In genomic region chr9:108082549-108082948, GRCm38 (mm10) we compare ENCODE assay signal across 8 mouse cellular contexts. TPM values are rescaled to one million over a fixed set of nuclear protein-coding genes. Genes with fewer than 3 reads are reported as not detected.
DNase-seq lines count a peak whose midpoint lies in the region; ATAC-seq and TF ChIP-seq lines count a peak whose summit lies in the region.

No protein-coding gene starts in this region.

- WGBS in heart, embryonic 11.5 days (ENCODE audit: insufficient replicate concordance), result 7% methylated on average over 19 of the region's 19 CpGs
- 6% methylated on average over 19 of the region's 19 CpGs for WGBS in forebrain, embryonic 14.5 days
- 12% methylated on average over 19 of the region's 19 CpGs for WGBS in liver, embryonic 11.5 days

- peak overlapping the region; percentile 48 for H3K4me2 ChIP-seq in heart, embryonic 11.5 days
- peak overlapping the region; percentile 23; the same call in 1 of the 2 replicates for H3K4me2 ChIP-seq in forebrain, embryonic 14.5 days (ENCODE audit: low read length)
- peak overlapping the region; percentile 56 for H3K4me2 ChIP-seq in liver, embryonic 11.5 days

- no peak for TF ChIP-seq EP300 in ES-Bruce4 (IDR thresholded peaks at IDR 0.05; ENCODE audit: insufficient read depth, low read depth, low read length)

- ATAC-seq in heart, embryonic 11.5 days (replicated peaks; ENCODE audit: insufficient number of reproducible peaks, low FRiP score, low TSS enrichment), result no peak
- no peak for ATAC-seq in forebrain, embryonic 14.5 days
- ATAC-seq in liver, embryonic 11.5 days (replicated peaks; ENCODE audit: low FRiP score), result no peak

- H3K27ac ChIP-seq in heart, embryonic 11.5 days (ENCODE audit: low read depth, low read length), result no peak overlapping the region
- H3K27ac ChIP-seq in ES-Bruce4 (ENCODE audit: insufficient read depth, low read length), result no peak overlapping the region
- H3K27ac ChIP-seq in forebrain, embryonic 14.5 days (ENCODE audit: low read depth, low read length), result no peak overlapping the region
- H3K27ac ChIP-seq in liver, embryonic 11.5 days (ENCODE audit: low read depth, low read length), result peak overlapping the region; percentile 83

- intact Hi-C loops in heart, postnatal 36 days (cut with DNase I), result no loop called here

- peaks cover 25% of the 10 kb centered on the region for H3K36me3 ChIP-seq in heart, embryonic 11.5 days (ENCODE audit: control insufficient read depth, insufficient read depth, low read length)
- H3K36me3 ChIP-seq in ES-Bruce4 (ENCODE audit: control insufficient read depth, insufficient read depth, low read length, poor library complexity, severe bottlenecking), result peaks cover 4% of the 10 kb centered on the region; the same call in 1 of the 2 replicates
- peaks cover 37% of the 10 kb centered on the region for H3K36me3 ChIP-seq in forebrain, embryonic 14.5 days (ENCODE audit: control insufficient read depth, insufficient read depth, low read length)
- H3K36me3 ChIP-seq in liver, embryonic 11.5 days (ENCODE audit: control insufficient read depth, insufficient read depth, low read length), result peaks cover 30% of the 10 kb centered on the region

- DNase-seq in heart, postnatal 36 days, result no peak
- no peak for DNase-seq in forebrain, embryonic 14.5 days (ENCODE audit: low spot score)
- peak; percentile 62 for DNase-seq in liver, embryonic 11.5 days (ENCODE audit: low spot score)
- no peak for DNase-seq in embryo, embryonic 10.5 days (ENCODE audit: low spot score)
- no peak for DNase-seq in layer of hippocampus, postnatal 25 days (ENCODE audit: extremely low spot score in 1 of 2, low spot score in 1 of 2)
- no peak for DNase-seq in B cell, adult 2 months

- H3K9me3 ChIP-seq in heart, embryonic 11.5 days (replicated peaks; ENCODE audit: control insufficient read depth, low read length), result no peaks in the 10 kb centered on the region
- H3K9me3 ChIP-seq in ES-Bruce4 (replicated peaks; ENCODE audit: control insufficient read depth, insufficient read depth, low read length, poor library complexity, severe bottlenecking), result no peaks in the 10 kb centered on the region
- no peaks in the 10 kb centered on the region for H3K9me3 ChIP-seq in forebrain, embryonic 14.5 days (replicated peaks; ENCODE audit: control insufficient read depth, low read length)
- H3K9me3 ChIP-seq in liver, embryonic 11.5 days (ENCODE audit: control insufficient read depth, low read length), result no peaks in the 10 kb centered on the region

- H3K4me1 ChIP-seq in heart, embryonic 11.5 days (ENCODE audit: control insufficient read depth, insufficient read depth, low read length), result peaks cover 13% of the 10 kb centered on the region; the same call in 1 of the 2 replicates
- H3K4me1 ChIP-seq in ES-Bruce4 (ENCODE audit: control insufficient read depth, insufficient read depth, low read length), result no peaks in the 10 kb centered on the region
- peaks cover 5% of the 10 kb centered on the region; the same call in 1 of the 2 replicates for H3K4me1 ChIP-seq in forebrain, embryonic 14.5 days (ENCODE audit: control insufficient read depth, insufficient read depth, low read length)
- H3K4me1 ChIP-seq in liver, embryonic 11.5 days (replicated peaks; ENCODE audit: control insufficient read depth, insufficient read depth, low read length), result peaks cover 69% of the 10 kb centered on the region

- H3K9ac ChIP-seq in heart, embryonic 11.5 days (ENCODE audit: low read depth, low read length), result peak overlapping the region; percentile 28; the same call in 1 of the 2 replicates
- peak overlapping the region; percentile 4; the same call in 1 of the 2 replicates for H3K9ac ChIP-seq in ES-Bruce4 (ENCODE audit: low read depth, poor library complexity, severe bottlenecking)
- H3K9ac ChIP-seq in forebrain, embryonic 14.5 days (ENCODE audit: low read length), result no peak overlapping the region
- H3K9ac ChIP-seq in liver, embryonic 11.5 days (ENCODE audit: low read depth, low read length), result peak overlapping the region; percentile 50

- H3K27me3 ChIP-seq in heart, embryonic 11.5 days (ENCODE audit: control insufficient read depth, insufficient read depth, low read length), result peaks cover 38% of the 10 kb centered on the region
- H3K27me3 ChIP-seq in ES-Bruce4 (ENCODE audit: control insufficient read depth, insufficient read depth, low read length, poor library complexity, severe bottlenecking), result no peaks in the 10 kb centered on the region
- peaks cover 20% of the 10 kb centered on the region for H3K27me3 ChIP-seq in forebrain, embryonic 14.5 days (replicated peaks; ENCODE audit: control insufficient read depth, insufficient read depth, low read length)
- H3K27me3 ChIP-seq in liver, embryonic 11.5 days (replicated peaks; ENCODE audit: control insufficient read depth, insufficient read depth, low read length), result peaks cover 5% of the 10 kb centered on the region

- H3K4me3 ChIP-seq in heart, embryonic 11.5 days (ENCODE audit: low read depth, low read length), result peak overlapping the region; percentile 21; the same call in 1 of the 2 replicates
- H3K4me3 ChIP-seq in ES-Bruce4 (ENCODE audit: low read depth, low read length), result peak overlapping the region; percentile 73
- H3K4me3 ChIP-seq in forebrain, embryonic 14.5 days (ENCODE audit: low read depth, low read length), result no peak overlapping the region
- peak overlapping the region; percentile 27 for H3K4me3 ChIP-seq in liver, embryonic 11.5 days (ENCODE audit: low read depth, low read length)

- TF ChIP-seq POLR2A in ES-Bruce4 (IDR thresholded peaks at IDR 0.05; ENCODE audit: insufficient read depth, low read length), result no peak

- no peak for TF ChIP-seq CTCF in ES-Bruce4 (IDR thresholded peaks at IDR 0.05; ENCODE audit: low read depth, low read length)

RNA-seq across cellular contexts. Expression of gene Rnf123, which starts 0.6 kb away (rescaled TPM):
- polyA plus RNA-seq in heart, embryonic 11.5 days (2014; fragmentation: Nextera tagmentation; extraction: Ambion mirVana), result 23.4 and 27.2 TPM in 2 replicates
- total RNA-seq in heart, postnatal 36 days (2021), result 10 to 100 TPM; 94.2 to 97.4 TPM
- polyA plus RNA-seq in ES-Bruce4 (2011; ENCODE audit: insufficient read depth, insufficient read length, low read depth, missing spikeins), result 19.7 and 20.9 TPM in 2 replicates
- 37.5 and 42.7 TPM in 2 replicates for polyA plus RNA-seq in forebrain, embryonic 14.5 days (2014; fragmentation: Nextera tagmentation; extraction: Ambion mirVana)
- 59.1 and 59.2 TPM in 2 replicates for polyA plus RNA-seq in liver, embryonic 11.5 days (2014; fragmentation: Nextera tagmentation; extraction: Ambion mirVana)
- 10 to 100 TPM; 95.1 to 97.3 TPM for total RNA-seq in layer of hippocampus, postnatal 25 days (2021)

RNA-seq across cellular contexts. Expression of gene Mst1, which starts 2.3 kb away (rescaled TPM):
- 1.4 and 1.8 TPM in 2 replicates for polyA plus RNA-seq in heart, embryonic 11.5 days (2014; fragmentation: Nextera tagmentation; extraction: Ambion mirVana)
- total RNA-seq in heart, postnatal 36 days (2021), result not detected
- 1.2 and 3.0 TPM in 2 replicates for polyA plus RNA-seq in ES-Bruce4 (2011; ENCODE audit: insufficient read depth, insufficient read length, low read depth, missing spikeins)
- polyA plus RNA-seq in forebrain, embryonic 14.5 days (2014; fragmentation: Nextera tagmentation; extraction: Ambion mirVana), result not detected in 2 replicates
- 9.7 and 12.5 TPM in 2 replicates for polyA plus RNA-seq in liver, embryonic 11.5 days (2014; fragmentation: Nextera tagmentation; extraction: Ambion mirVana)
- total RNA-seq in layer of hippocampus, postnatal 25 days (2021), result not detected

RNA-seq across cellular contexts. Expression of gene Apeh, which starts 11.9 kb away (rescaled TPM):
- 64.5 and 70.7 TPM in 2 replicates for polyA plus RNA-seq in heart, embryonic 11.5 days (2014; fragmentation: Nextera tagmentation; extraction: Ambion mirVana)
- total RNA-seq in heart, postnatal 36 days (2021), result 10 to 100 TPM; 38.6 to 50.2 TPM
- 37.6 and 48.1 TPM in 2 replicates for polyA plus RNA-seq in ES-Bruce4 (2011; ENCODE audit: insufficient read depth, insufficient read length, low read depth, missing spikeins)
- polyA plus RNA-seq in forebrain, embryonic 14.5 days (2014; fragmentation: Nextera tagmentation; extraction: Ambion mirVana), result 39.1 and 43.0 TPM in 2 replicates
- 159 and 167 TPM in 2 replicates for polyA plus RNA-seq in liver, embryonic 11.5 days (2014; fragmentation: Nextera tagmentation; extraction: Ambion mirVana)
- 10 to 100 TPM; 32.0 to 32.7 TPM for total RNA-seq in layer of hippocampus, postnatal 25 days (2021)

RNA-seq across cellular contexts. Expression of gene Amigo3, which starts 29.6 kb away (rescaled TPM):
- 1.1 and 1.9 TPM in 2 replicates for polyA plus RNA-seq in heart, embryonic 11.5 days (2014; fragmentation: Nextera tagmentation; extraction: Ambion mirVana)
- 1 to 10 TPM; 1.1 to 1.4 TPM for total RNA-seq in heart, postnatal 36 days (2021)
- 0.24 and 0.61 TPM in 2 replicates for polyA plus RNA-seq in ES-Bruce4 (2011; ENCODE audit: insufficient read depth, insufficient read length, low read depth, missing spikeins)
- 2.2 and 2.3 TPM in 2 replicates for polyA plus RNA-seq in forebrain, embryonic 14.5 days (2014; fragmentation: Nextera tagmentation; extraction: Ambion mirVana)
- 2.3 TPM in 2 replicates for polyA plus RNA-seq in liver, embryonic 11.5 days (2014; fragmentation: Nextera tagmentation; extraction: Ambion mirVana)
- 1 to 10 TPM; 2.0 to 2.2 TPM for total RNA-seq in layer of hippocampus, postnatal 25 days (2021)

RNA-seq across cellular contexts. Expression of gene Gmppb, which starts 33.5 kb away (rescaled TPM):
- polyA plus RNA-seq in heart, embryonic 11.5 days (2014; fragmentation: Nextera tagmentation; extraction: Ambion mirVana), result 24.0 and 24.5 TPM in 2 replicates
- total RNA-seq in heart, postnatal 36 days (2021), result 10 to 100 TPM in 1 of 2 experiments, 1 to 10 TPM in 1; 8.4 to 10.4 TPM
- polyA plus RNA-seq in ES-Bruce4 (2011; ENCODE audit: insufficient read depth, insufficient read length, low read depth, missing spikeins), result 9.7 and 10.2 TPM in 2 replicates
- 18.5 and 20.0 TPM in 2 replicates for polyA plus RNA-seq in forebrain, embryonic 14.5 days (2014; fragmentation: Nextera tagmentation; extraction: Ambion mirVana)
- polyA plus RNA-seq in liver, embryonic 11.5 days (2014; fragmentation: Nextera tagmentation; extraction: Ambion mirVana), result 26.5 and 30.0 TPM in 2 replicates
- 10 to 100 TPM; 14.5 to 17.2 TPM for total RNA-seq in layer of hippocampus, postnatal 25 days (2021)
